Mouse (Mus musculus): Measurements from ENCODE around the gene Mrps18b. TPM values are rescaled to one million over a fixed set of nuclear protein-coding genes. Genes with fewer than 3 reads are reported as not detected.
"Not testable (repeated sequence)": the region's sequence is repeated elsewhere in the genome, so short reads cannot be mapped to it uniquely, and the experiment has no call there.

The Mrps18b gene
- total and polyA plus RNA-seq, 2 experiments from 2014 or later, result 37.2 to 55.7 TPM

DNA sequence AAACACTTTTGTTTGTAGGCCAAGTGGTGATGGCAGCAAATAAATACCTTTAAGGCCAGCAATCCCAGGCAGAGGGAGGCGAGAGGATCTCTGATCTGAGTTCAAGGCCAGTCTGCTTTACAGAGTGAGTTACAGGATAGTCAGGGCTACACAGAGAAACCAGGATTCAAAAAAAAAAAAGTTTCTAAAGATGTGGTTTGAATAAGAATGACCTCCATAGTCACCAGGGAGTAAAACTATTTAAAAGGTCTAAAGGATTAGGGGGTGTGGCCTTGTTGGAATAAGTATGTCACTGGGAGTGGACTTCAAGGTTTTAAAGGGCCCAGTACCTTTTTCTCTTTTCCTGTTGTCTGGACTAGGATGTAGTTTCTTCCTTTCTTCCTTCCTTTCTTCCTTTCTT lies 23.8 kb upstream of the Mrps18b start:
- TF ChIP-seq CTCF (IDR thresholded peaks at IDR 0.05), result no peak
- ATAC-seq (ENCODE audit: low FRiP score) (no peak), DNase-seq (ENCODE audit: low spot score) (no peak)
- Histone ChIP-seq H3K9me3 (ENCODE audit: low read length) (no peaks in the 10 kb centered on the region), H3K36me3 (ENCODE audit: insufficient read depth, low read length) (no peaks in the 10 kb centered on the region), H3K27ac (ENCODE audit: low read depth, low read length) (no peak overlapping the region), H3K4me2 (ENCODE audit: low read depth, low read length, poor library complexity, severe bottlenecking) (no peak overlapping the region), H3K9ac (replicated peaks; ENCODE audit: low read length, poor library complexity, severe bottlenecking) (no peak overlapping the region), H3K27me3 (ENCODE audit: insufficient read depth, low read length) (no peaks in the 10 kb centered on the region), H3K4me1 (ENCODE audit: insufficient read depth, low read length) (no peaks in the 10 kb centered on the region), H3K4me3 (ENCODE audit: low read depth, low read length) (no peak overlapping the region)
- WGBS, result 42% methylated on average over 1 of the region's 1 CpGs

DNA sequence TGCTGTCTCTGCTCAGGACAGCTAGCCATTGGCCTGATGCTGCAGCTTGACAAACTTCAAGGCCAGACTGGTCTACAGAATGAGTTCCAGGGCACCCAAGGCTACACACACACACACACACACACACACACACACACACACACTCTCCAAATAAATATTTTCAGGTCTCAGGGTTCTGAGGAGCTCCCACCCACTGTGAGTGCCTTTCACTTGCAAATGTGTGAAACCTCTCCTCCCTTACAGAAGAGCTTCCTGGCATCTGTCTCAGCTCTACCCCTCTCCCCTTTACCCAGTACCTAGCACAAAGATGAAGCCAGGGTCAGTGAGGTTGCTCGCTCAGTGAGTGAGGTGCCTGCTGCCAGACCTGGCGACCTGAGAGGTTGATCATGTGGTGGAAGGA lies 22.9 kb upstream of the Mrps18b start:
- TF ChIP-seq CTCF (IDR thresholded peaks at IDR 0.05), result no peak
- WGBS, result 52% methylated on average over 2 of the region's 2 CpGs
- H3K4me3 ChIP-seq (ENCODE audit: low read depth, low read length), result no peak overlapping the region
- no peak for DNase-seq (ENCODE audit: low spot score)
- H3K9me3 ChIP-seq (ENCODE audit: low read length), result no peaks in the 10 kb centered on the region
- H3K27me3 ChIP-seq (ENCODE audit: insufficient read depth, low read length), result no peaks in the 10 kb centered on the region
- no peak overlapping the region for H3K9ac ChIP-seq (replicated peaks; ENCODE audit: low read length, poor library complexity, severe bottlenecking)
- H3K4me2 ChIP-seq (ENCODE audit: low read depth, low read length, poor library complexity, severe bottlenecking), result no peak overlapping the region
- no peaks in the 10 kb centered on the region for H3K36me3 ChIP-seq (ENCODE audit: insufficient read depth, low read length)
- H3K27ac ChIP-seq (ENCODE audit: low read depth, low read length), result no peak overlapping the region
- H3K4me1 ChIP-seq (ENCODE audit: insufficient read depth, low read length), result no peaks in the 10 kb centered on the region
- ATAC-seq (ENCODE audit: low FRiP score), result no peak

DNA sequence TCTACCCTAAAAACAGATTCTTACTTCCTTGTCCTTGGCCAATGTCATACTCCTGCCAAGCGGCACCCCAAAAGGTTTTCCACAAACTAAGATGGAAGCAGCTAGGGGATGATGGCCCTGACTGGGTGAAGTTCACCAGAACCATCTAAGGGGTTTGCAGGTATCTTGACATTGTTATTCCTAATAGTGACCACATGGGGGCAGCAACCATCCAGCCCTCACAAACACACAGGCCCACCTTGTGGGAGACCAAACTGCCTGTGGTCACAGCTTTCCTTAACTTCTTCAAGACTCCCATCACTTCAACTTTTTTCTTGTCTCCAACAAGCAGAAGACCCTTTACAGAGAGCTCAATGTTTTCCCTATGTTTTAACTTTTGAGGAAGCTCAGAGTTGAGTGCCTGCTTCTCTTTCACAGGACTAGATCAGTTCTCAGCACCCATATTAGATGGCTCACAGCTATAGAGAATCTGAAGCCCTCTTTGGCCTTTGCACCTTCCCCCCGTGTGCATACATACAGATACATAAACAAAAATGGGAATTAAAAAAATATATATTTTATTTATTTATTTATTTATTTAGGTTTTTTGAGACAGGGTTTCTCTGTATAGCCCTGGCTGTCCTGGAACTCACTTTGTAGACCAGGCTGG lies 21.6 kb upstream of the Mrps18b start:
- Histone ChIP-seq H3K36me3 (ENCODE audit: insufficient read depth, low read length) (no peaks in the 10 kb centered on the region), H3K9ac (replicated peaks; ENCODE audit: low read length, poor library complexity, severe bottlenecking) (no peak overlapping the region), H3K4me1 (ENCODE audit: insufficient read depth, low read length) (no peaks in the 10 kb centered on the region), H3K27me3 (ENCODE audit: insufficient read depth, low read length) (no peaks in the 10 kb centered on the region), H3K27ac (ENCODE audit: low read depth, low read length) (no peak overlapping the region), H3K9me3 (ENCODE audit: low read length) (no peaks in the 10 kb centered on the region), H3K4me3 (ENCODE audit: low read depth, low read length) (no peak overlapping the region), H3K4me2 (ENCODE audit: low read depth, low read length, poor library complexity, severe bottlenecking) (no peak overlapping the region)
- peak; percentile 71 for DNase-seq (ENCODE audit: low spot score)
- 46% methylated on average over 2 of the region's 2 CpGs for WGBS
- peak; percentile 60; the same call in 1 of the 2 replicates for ATAC-seq (ENCODE audit: low FRiP score)
- TF ChIP-seq CTCF (IDR thresholded peaks at IDR 0.05), result peak; percentile 90

DNA sequence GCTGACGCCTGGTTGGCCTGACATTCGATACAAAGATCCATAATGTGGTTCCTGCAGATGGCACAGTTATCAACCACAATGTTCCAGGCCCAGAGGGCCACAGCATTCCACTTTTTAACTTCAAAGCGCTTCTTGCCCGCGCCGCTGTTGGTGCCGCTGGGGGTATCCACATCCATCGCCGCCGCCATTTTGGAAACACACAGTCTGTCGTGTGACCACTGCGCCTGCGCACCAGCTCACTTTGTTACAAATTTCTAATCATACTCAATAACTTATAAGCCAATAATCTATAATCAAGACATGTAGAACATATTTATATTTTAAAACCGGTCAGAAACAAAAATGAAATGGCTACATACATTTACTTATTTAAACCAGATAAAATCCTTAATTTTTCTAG lies 19.6 kb upstream of the Mrps18b start:
- not testable (repeated sequence) for H3K27ac ChIP-seq (ENCODE audit: low read depth, low read length); H3K36me3 ChIP-seq (ENCODE audit: insufficient read depth, low read length); H3K27me3 ChIP-seq (ENCODE audit: insufficient read depth, low read length); H3K9ac ChIP-seq (replicated peaks; ENCODE audit: low read length, poor library complexity, severe bottlenecking); H3K4me2 ChIP-seq (ENCODE audit: low read depth, low read length, poor library complexity, severe bottlenecking); H3K9me3 ChIP-seq (ENCODE audit: low read length); H3K4me3 ChIP-seq (ENCODE audit: low read depth, low read length); DNase-seq (ENCODE audit: low spot score); ATAC-seq (ENCODE audit: low FRiP score); H3K4me1 ChIP-seq (ENCODE audit: insufficient read depth, low read length)
- 93% methylated on average over 14 of the region's 14 CpGs for WGBS

DNA sequence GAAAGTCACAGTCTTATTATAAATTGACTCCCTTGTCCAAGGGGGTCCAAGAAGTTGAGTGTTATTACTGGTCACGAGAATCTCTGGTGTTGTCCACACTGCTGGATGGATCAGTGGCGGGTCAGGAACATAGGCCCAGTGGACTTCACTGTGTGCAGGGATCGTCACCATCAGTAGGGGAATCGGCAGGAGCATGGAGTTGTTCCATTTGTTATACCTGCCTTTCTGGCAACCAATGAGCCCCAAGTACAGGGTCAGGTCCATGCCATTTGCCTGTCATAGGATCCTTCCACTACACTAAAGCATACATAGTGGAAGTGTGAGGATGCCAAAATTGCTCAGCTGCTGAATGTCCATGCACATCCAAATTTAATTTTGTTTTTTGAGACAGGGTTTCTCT lies 16.4 kb upstream of the Mrps18b start:
- Histone ChIP-seq H3K4me2 (ENCODE audit: low read depth, low read length, poor library complexity, severe bottlenecking) (no peak overlapping the region), H3K9me3 (ENCODE audit: low read length) (no peaks in the 10 kb centered on the region), H3K9ac (replicated peaks; ENCODE audit: low read length, poor library complexity, severe bottlenecking) (no peak overlapping the region), H3K4me3 (ENCODE audit: low read depth, low read length) (no peak overlapping the region), H3K4me1 (ENCODE audit: insufficient read depth, low read length) (no peaks in the 10 kb centered on the region), H3K27ac (ENCODE audit: low read depth, low read length) (no peak overlapping the region), H3K36me3 (ENCODE audit: insufficient read depth, low read length) (peaks cover 28% of the 10 kb centered on the region), H3K27me3 (ENCODE audit: insufficient read depth, low read length) (no peaks in the 10 kb centered on the region)
- TF ChIP-seq CTCF (IDR thresholded peaks at IDR 0.05), result no peak
- 91% methylated on average over 4 of the region's 4 CpGs for WGBS
- DNase-seq (ENCODE audit: low spot score) (no peak), ATAC-seq (ENCODE audit: low FRiP score) (no peak)

DNA sequence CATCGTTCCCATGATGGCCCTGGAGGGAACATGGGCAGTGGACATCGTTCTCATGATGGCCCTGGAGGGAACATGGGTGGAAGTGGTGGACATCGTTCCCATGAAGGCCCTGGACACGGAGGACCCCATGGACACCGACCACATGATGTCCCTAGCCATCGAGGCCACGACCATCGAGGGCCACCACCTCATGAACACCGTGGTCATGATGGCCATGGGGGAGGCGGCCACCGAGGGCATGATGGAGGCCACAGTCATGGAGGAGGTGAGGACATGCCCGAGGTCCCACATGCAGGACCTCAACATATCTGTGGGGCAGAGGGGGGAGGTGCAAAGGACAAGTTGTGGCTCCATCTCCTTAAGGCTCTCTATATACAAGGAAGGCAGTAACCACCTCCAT lies 14.4 kb upstream of the Mrps18b start:
- TF ChIP-seq CTCF (IDR thresholded peaks at IDR 0.05), result no peak
- Histone ChIP-seq H3K27ac (ENCODE audit: low read depth, low read length) (no peak overlapping the region), H3K4me1 (ENCODE audit: insufficient read depth, low read length) (no peaks in the 10 kb centered on the region), H3K9ac (replicated peaks; ENCODE audit: low read length, poor library complexity, severe bottlenecking) (no peak overlapping the region), H3K4me3 (ENCODE audit: low read depth, low read length) (no peak overlapping the region), H3K9me3 (ENCODE audit: low read length) (no peaks in the 10 kb centered on the region), H3K36me3 (ENCODE audit: insufficient read depth, low read length) (peaks cover 41% of the 10 kb centered on the region), H3K27me3 (ENCODE audit: insufficient read depth, low read length) (no peaks in the 10 kb centered on the region), H3K4me2 (ENCODE audit: low read depth, low read length, poor library complexity, severe bottlenecking) (no peak overlapping the region)
- DNase-seq (ENCODE audit: low spot score) (no peak), ATAC-seq (ENCODE audit: low FRiP score) (no peak)
- 97% methylated on average over 12 of the region's 12 CpGs for WGBS
